Mouse (Mus musculus) CH12.LX (cell line): Measurements from ENCODE around the gene Nsun3. TPM values are rescaled to one million over a fixed set of nuclear protein-coding genes. Genes with fewer than 3 reads are reported as not detected.

Experiments used
- DNase-seq: peaks from one replicate; pipeline ENCODE4 v3.0.0-alpha.2; 2013; ENCODE audit errors: extremely low read depth
- H3K27ac ChIP-seq: 2 replicates; pipeline ENCODE4 v1.5.1; 2012; ENCODE audit warnings: low read depth, mild to moderate bottlenecking, control low read depth, moderate library complexity; ENCODE audit not compliant: insufficient read depth
- H3K27me3 ChIP-seq: replicated peaks from 2 replicates; pipeline ENCODE3; 2012; ENCODE audit warnings: inconsistent platforms
- H3K36me3 ChIP-seq, 2 experiments: replicated peaks in 1 of 2; 2 replicates each; pipeline versions ENCODE3 to v1.6.1; 2012; ENCODE audit warnings: inconsistent platforms in 1 of 2, low read length in 1 of 2, mild to moderate bottlenecking in 1 of 2, mixed read lengths in 1 of 2, moderate library complexity in 1 of 2; ENCODE audit not compliant: control insufficient read depth in 1 of 2, insufficient read depth in 1 of 2
- H3K4me1 ChIP-seq, 2 experiments: 2 replicates each; pipeline ENCODE4 v1.6.1; 2012; ENCODE audit warnings: inconsistent platforms in 1 of 2, moderate library complexity in 1 of 2; ENCODE audit not compliant: insufficient read depth in 2 of 2, control insufficient read depth in 1 of 2
- H3K4me2 ChIP-seq: 2 replicates; pipeline ENCODE4 v1.6.1; 2012; ENCODE audit warnings: low read depth, mild to moderate bottlenecking, control low read depth; ENCODE audit not compliant: poor library complexity, insufficient read depth, severe bottlenecking
- H3K4me3 ChIP-seq, 3 experiments: fragments of 150-350 bp in 1 of 3; sonication (generic) in 1 of 3; replicated peaks in 1 of 3; 2 replicates each; pipeline versions ENCODE3 to v1.5.1; 2011 to 2012; ENCODE audit warnings: low read depth in 2 of 3, low read length in 2 of 3, mild to moderate bottlenecking in 2 of 3, moderate library complexity in 2 of 3, control low read depth in 1 of 3, improper control_type of control experiment in 1 of 3, inconsistent platforms in 1 of 3, mixed read lengths in 1 of 3; ENCODE audit not compliant: poor library complexity in 1 of 3
- H3K79me2 ChIP-seq: replicated peaks from 2 replicates; pipeline ENCODE4 v1.6.1; 2012; ENCODE audit warnings: mild to moderate bottlenecking, moderate library complexity; ENCODE audit not compliant: control insufficient read depth, poor library complexity, insufficient read depth, severe bottlenecking; ENCODE audit errors: extremely low read depth
- H3K9ac ChIP-seq: 2 replicates; pipeline ENCODE4 v1.6.1; 2012; ENCODE audit warnings: low read depth, mild to moderate bottlenecking, control low read depth, moderate library complexity; ENCODE audit not compliant: insufficient read depth
- H3K9me3 ChIP-seq: replicated peaks from 2 replicates; pipeline ENCODE3; 2012; ENCODE audit warnings: low read length, inconsistent platforms, mixed read lengths
- BHLHE40 ChIP-seq: IDR thresholded peaks from 2 replicates; pipeline ENCODE4 v1.6.1; 2011; ENCODE audit warnings: mild to moderate bottlenecking, low read depth, low read length, improper control_type of control experiment
- CHD1 ChIP-seq: IDR thresholded peaks from 2 replicates; pipeline ENCODE4 v1.6.1; 2012; ENCODE audit warnings: low read depth, low read length, improper control_type of control experiment, inconsistent platforms
- E2F4 ChIP-seq: IDR thresholded peaks from 2 replicates; pipeline ENCODE4 v1.6.1; 2011; ENCODE audit warnings: low read depth, low read length, improper control_type of control experiment; ENCODE audit not compliant: insufficient replicate concordance
- ETS1 ChIP-seq: conservative IDR thresholded peaks from 2 replicates; pipeline ENCODE4 v1.6.1; 2012; ENCODE audit warnings: low read depth, mild to moderate bottlenecking, inconsistent platforms, low read length, improper control_type of control experiment, moderate library complexity
- HCFC1 ChIP-seq: IDR thresholded peaks from 2 replicates; pipeline ENCODE4 v1.6.1; 2012; ENCODE audit warnings: low read depth, mild to moderate bottlenecking, inconsistent platforms, low read length, improper control_type of control experiment
- JUN ChIP-seq: IDR thresholded peaks from 2 replicates; pipeline ENCODE4 v1.6.1; 2011; ENCODE audit warnings: low read depth, mild to moderate bottlenecking, low read length, improper control_type of control experiment, moderate library complexity; ENCODE audit not compliant: insufficient read depth
- JUND ChIP-seq: conservative IDR thresholded peaks from 2 replicates; pipeline ENCODE4 v1.6.1; 2011; ENCODE audit warnings: low read depth, low read length, improper control_type of control experiment
- MAX ChIP-seq: IDR thresholded peaks from 2 replicates; pipeline ENCODE4 v1.6.1; 2011; ENCODE audit warnings: low read length, improper control_type of control experiment
- MAZ ChIP-seq: IDR thresholded peaks from 2 replicates; pipeline ENCODE4 v1.6.1; 2012; ENCODE audit warnings: low read depth, mild to moderate bottlenecking, inconsistent platforms, low read length, improper control_type of control experiment, moderate library complexity
- MEF2A ChIP-seq: IDR thresholded peaks from 2 replicates; pipeline ENCODE4 v1.6.1; 2014; ENCODE audit warnings: low read depth, mild to moderate bottlenecking, inconsistent platforms, low read length, improper control_type of control experiment, borderline replicate concordance
- MXI1 ChIP-seq: IDR thresholded peaks from 2 replicates; pipeline ENCODE4 v1.6.1; 2011; ENCODE audit warnings: mild to moderate bottlenecking, low read depth, low read length, improper control_type of control experiment
- NELFE ChIP-seq: IDR thresholded peaks from 2 replicates; pipeline ENCODE4 v1.6.1; 2011; ENCODE audit warnings: low read depth, low read length, improper control_type of control experiment
- POLR2A ChIP-seq: IDR thresholded peaks from 2 replicates; pipeline ENCODE4 v1.6.1; 2011; ENCODE audit warnings: low read depth, mild to moderate bottlenecking, improper control_type of control experiment, low read length
- POLR2AphosphoS2 ChIP-seq: IDR thresholded peaks from 2 replicates; pipeline ENCODE4 v1.6.1; 2011; ENCODE audit warnings: low read depth, low read length, improper control_type of control experiment
- RAD21 ChIP-seq: IDR thresholded peaks from 2 replicates; pipeline ENCODE4 v1.6.1; 2011; ENCODE audit warnings: low read depth, mild to moderate bottlenecking, low read length, improper control_type of control experiment, moderate library complexity
- SIN3A ChIP-seq: IDR thresholded peaks from 2 replicates; pipeline ENCODE4 v1.6.1; 2012; ENCODE audit warnings: low read length, improper control_type of control experiment, inconsistent platforms
- SMC3 ChIP-seq: IDR thresholded peaks from 2 replicates; pipeline ENCODE4 v1.6.1; 2011; ENCODE audit warnings: low read depth, low read length, improper control_type of control experiment
- TCF12 ChIP-seq: IDR thresholded peaks from 2 replicates; pipeline ENCODE4 v1.6.1; 2014; ENCODE audit warnings: low read depth, mild to moderate bottlenecking, inconsistent platforms, low read length, improper control_type of control experiment
- UBTF ChIP-seq: IDR thresholded peaks from 2 replicates; pipeline ENCODE4 v1.6.1; 2012; ENCODE audit warnings: low read depth, mild to moderate bottlenecking, inconsistent platforms, low read length, improper control_type of control experiment, moderate library complexity
- USF1 ChIP-seq: IDR thresholded peaks from 2 replicates; pipeline ENCODE4 v1.6.1; 2014; ENCODE audit warnings: low read depth, mild to moderate bottlenecking, inconsistent platforms, low read length, improper control_type of control experiment
- ZC3H11A ChIP-seq: IDR thresholded peaks from 2 replicates; pipeline ENCODE4 v1.6.1; 2012; ENCODE audit warnings: low read depth, mild to moderate bottlenecking, inconsistent platforms, low read length, improper control_type of control experiment
- dilution Hi-C: fragments of 300-500 bp; cut with MboI; formaldehyde crosslinking; loops from 2 replicates; pipeline ENCODE4 v1.14.3; 2020; ENCODE audit warnings: low sequenced_read_pairs; ENCODE audit not compliant: extremely low pct_unique_long_range_greater_than_20kb, extremely low pct_ligation_motif_present
- in situ Hi-C: fragments of 300-500 bp; cut with MboI; formaldehyde crosslinking; loops from 3 replicates; pipeline ENCODE4 v1.14.3; 2019; ENCODE audit warnings: low sequenced_read_pairs, low pct_ligation_motif_present, low pct_unique_long_range_greater_than_20kb, mixed read lengths
- polyA plus RNA-seq: library from polyadenylated mRNA; unstranded; fragments of >175 nt; gene quantifications from 2 replicates; pipeline ENCODE4 v1.2.1, GENCODE M21; 2012; ENCODE audit warnings: low read depth; ENCODE audit not compliant: insufficient read length
- total RNA-seq, 2 experiments: library from RNA; depleted of rRNA; stranded (reverse); fragments of 300-350 nt in 1 of 2; fragments of >200 nt in 1 of 2; gene quantifications; 2 replicates each; pipeline ENCODE4 v1.2.3; 2012 to 2014

Gene Nsun3
- total and polyA plus RNA-seq, 3 experiments: 8.4 to 15.3 (median 11.6) TPM

DNA sequence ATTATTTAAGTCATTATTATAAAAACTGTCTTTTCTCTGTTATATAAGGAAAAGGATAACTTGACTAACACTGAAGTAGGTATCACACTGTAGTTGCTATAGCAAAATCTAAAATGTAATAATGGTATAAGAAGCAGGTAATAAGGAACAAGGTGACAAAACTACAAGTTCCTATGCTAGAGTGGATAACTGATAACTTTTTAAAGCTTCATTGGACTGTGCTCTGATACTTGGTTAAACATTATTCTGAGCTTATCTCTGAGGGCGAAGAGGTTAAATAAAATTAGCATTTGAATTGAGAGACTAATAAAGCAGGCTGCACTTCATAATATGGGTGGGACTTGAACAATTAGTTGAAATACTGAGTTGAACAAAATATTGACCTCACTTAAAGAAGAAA, 33.0 kb downstream of the Nsun3 start:
- in situ Hi-C loops: loop anchor here (25.0 kb wide), 1 partner anchor 241 kb away; no protein-coding TSS in a partner anchor
- H3K27ac ChIP-seq: no peak overlapping the region
- H3K9me3 ChIP-seq: peaks cover 3% of the 10 kb centered on the region
- DNase-seq: no peak
- H3K4me1 ChIP-seq: peaks cover 5 to 7% of the 10 kb centered on the region in 2 experiments; a peak in 2 of 4 replicates
- H3K9ac ChIP-seq: no peak overlapping the region
- H3K4me3 ChIP-seq: no peak overlapping the region
- no peaks in the 10 kb centered on the region for H3K79me2 ChIP-seq
- dilution Hi-C loops: no loop called here
- no peaks in the 10 kb centered on the region for H3K27me3 ChIP-seq
- H3K36me3 ChIP-seq: peaks cover 8 to 43% of the 10 kb centered on the region in 2 experiments
- H3K4me2 ChIP-seq: no peak overlapping the region
- TF ChIP-seq RAD21 (no peak), MAX (no peak), NELFE (no peak), POLR2AphosphoS2 (no peak), SIN3A (no peak)

DNA sequence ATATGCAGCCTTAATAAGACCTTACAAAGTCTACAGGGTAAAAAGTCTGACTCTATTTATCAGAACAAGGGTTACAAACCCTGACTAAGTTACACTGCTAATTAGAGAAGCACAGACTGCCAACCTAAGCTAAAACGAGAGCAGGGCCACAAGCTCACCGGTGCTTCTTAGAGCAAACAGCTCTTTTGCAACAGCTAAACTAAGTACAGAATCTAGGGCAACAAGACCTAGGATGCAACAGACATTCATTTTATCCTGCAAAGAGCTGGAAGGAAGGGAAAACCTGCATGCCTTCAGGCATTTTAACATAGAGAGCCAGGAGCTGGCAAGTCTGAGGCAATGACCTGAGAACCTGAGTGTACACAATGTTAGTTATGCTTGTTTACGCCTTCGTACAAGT, 33.5 kb downstream of the Nsun3 start:
- dilution Hi-C loops: no loop called here
- Histone ChIP-seq H3K4me2 (no peak overlapping the region), H3K9ac (no peak overlapping the region), H3K4me3 (no peak overlapping the region), H3K36me3 (peaks cover 3 to 38% of the 10 kb centered on the region in 2 experiments), H3K27ac (no peak overlapping the region), H3K9me3 (no peaks in the 10 kb centered on the region)
- DNase-seq: no peak
- in situ Hi-C loops: loop anchor here (25.0 kb wide), 1 partner anchor 241 kb away; no protein-coding TSS in a partner anchor
- TF ChIP-seq MXI1: no peak
- TF ChIP-seq CHD1: no peak
- no peak for TF ChIP-seq MAZ
- no peak for TF ChIP-seq ETS1
- TF ChIP-seq MEF2A: no peak
- no peak for TF ChIP-seq POLR2A
- no peak for TF ChIP-seq SMC3
- TF ChIP-seq JUN: no peak
- TF ChIP-seq JUND: no peak
- TF ChIP-seq ZC3H11A: no peak
- TF ChIP-seq UBTF: no peak
- TF ChIP-seq BHLHE40: no peak
- no peak for TF ChIP-seq HCFC1
- TF ChIP-seq E2F4: no peak
- no peak for TF ChIP-seq TCF12
- no peak for TF ChIP-seq USF1
- TF ChIP-seq, all 38 proteins: peak for 0
- Histone ChIP-seq H3K4me1 (peaks cover 5 to 7% of the 10 kb centered on the region in 2 experiments; a peak in 2 of 4 replicates), H3K79me2 (no peaks in the 10 kb centered on the region), H3K27me3 (no peaks in the 10 kb centered on the region)
